Mouse (Mus musculus): ENCODE data around the gene Pttg1ip.

GRCm38 (mm10) chr10:77604958-77605357 is 23.4 kb downstream of the Pttg1ip start:
- TF ChIP-seq POLR2A (IDR thresholded peaks at IDR 0.05; ENCODE audit: borderline replicate concordance, extremely low read depth, low read depth, low read length) (no peak), CTCF (IDR thresholded peaks at IDR 0.05; ENCODE audit: insufficient read depth, low read length) (no peak)

All from lung, adult 2 months (tissue).